Mouse (Mus musculus) MN1 (cell line): ENCODE results near the gene Rnf180.

Experiments
- DNase-seq: peaks from one replicate; pipeline ENCODE4 v3.0.0-alpha.2; 2016; ENCODE audit warnings: low spot score

Rnf180 gene

DNA sequence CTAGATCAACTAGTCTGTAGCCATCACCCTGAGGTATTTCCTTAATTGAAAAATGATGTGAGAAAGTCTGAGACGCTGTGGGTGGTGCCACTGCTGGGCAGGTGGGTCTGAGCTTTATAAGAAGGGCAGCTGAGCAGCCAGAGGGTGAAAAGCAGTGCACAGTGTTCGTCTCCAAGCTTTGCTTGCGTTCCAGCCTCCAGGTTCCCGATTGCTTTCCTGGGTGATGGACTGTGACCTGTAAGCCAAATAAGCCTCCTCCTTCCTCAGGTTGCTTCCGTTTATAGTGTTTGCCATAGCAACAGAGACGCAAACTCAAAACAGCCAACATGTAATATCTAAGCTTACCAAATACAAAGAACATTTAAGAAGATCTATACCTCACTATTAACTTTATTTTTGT is 162.2 kb downstream of the Rnf180 start:
- DNase-seq, result no peak

DNA sequence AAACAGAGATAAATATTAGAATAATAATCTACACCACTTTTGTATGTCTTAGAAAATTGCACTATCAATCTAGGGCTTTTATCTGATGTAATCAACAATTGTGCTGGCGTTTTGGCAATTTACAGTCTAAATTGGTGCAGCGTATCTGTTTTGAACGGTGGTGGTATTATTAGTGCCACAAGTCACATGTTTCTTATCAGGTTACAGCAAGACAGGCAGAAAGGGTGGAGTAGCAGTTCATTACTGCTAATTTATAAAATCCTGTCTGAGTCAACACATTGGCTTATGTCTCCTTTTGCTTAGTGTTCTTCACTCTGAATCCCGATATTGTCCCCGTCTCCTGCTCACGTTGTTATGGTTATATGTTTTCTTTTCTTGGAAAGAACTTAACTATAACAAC is 164.5 kb downstream of the Rnf180 start:
- no peak for DNase-seq

DNA sequence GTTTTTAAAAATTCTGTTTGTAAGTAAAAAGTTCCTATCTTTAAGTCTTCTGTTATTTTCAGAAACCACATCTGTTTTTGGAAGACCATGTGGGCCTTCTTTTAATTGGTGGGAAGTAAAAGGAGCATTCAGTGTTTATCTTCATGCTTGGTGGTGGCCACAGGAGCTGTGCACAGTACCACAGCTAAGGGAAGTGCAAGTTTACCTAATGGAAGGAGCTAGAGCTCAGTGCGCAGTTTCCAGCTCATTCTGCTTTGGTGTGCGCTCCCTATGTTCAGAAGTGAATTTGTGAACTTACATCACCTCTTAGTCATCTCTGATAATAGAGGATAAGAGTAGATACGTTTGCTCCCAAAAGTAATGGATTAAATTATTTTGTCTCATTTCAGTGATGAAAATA is 172.5 kb downstream of the Rnf180 start:
- DNase-seq, result no peak

DNA sequence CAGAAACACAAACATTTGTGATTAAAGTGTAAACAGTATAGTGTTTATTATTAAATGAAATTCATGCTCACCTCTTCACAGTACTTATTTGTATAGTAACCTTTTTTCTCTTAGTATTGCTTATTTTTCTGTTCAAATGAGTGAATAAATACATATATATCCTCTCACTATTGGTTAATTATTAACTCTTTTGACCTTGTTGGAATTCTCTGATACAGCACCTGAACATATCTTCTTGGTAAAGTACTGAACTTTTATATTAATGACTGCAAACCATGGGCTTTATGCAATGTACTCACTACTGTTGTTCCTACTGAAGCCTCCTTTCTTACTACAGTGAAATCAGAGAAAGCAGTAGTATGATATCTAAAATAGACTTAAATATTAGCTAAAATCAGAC is 173.0 kb downstream of the Rnf180 start:
- DNase-seq, result no peak

DNA sequence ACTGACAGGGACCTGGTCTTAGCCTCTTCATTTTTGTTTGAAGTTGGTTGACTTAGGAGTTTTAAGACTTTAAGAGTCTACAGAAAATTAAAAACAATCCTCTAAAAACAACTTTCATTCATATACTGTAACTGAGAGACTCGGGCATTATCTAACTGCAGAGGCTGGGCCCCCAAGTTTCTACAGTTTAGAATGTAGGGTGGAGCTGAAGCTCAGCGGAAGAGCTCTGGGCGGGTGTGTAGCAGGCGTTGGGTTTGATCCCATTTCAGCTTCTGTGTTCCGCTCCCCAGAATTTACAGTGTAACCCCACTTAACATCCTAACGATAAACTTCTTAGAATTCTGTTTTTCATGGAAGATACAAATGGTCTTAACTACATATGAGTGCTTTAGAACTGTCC is 183.0 kb downstream of the Rnf180 start:
- DNase-seq, result no peak

DNA sequence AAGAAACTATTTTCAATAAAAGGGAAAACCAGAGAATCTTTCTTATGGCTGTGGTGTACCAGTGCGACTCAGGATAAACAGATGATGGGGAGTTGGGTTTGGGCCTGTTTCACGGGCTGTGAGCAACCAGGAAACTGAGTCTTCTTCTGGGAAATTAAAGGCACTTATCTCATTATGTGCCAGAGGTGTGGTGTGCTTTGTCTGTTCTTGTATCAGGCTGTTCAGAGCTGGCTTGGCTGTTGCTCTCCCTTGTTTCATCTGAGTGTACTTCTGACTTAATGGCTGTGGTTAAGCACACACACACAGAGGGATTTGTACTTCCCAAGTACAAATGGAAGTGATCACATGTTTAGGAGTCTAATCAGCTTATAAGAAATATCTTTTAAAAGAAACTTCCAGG is 190.2 kb downstream of the Rnf180 start:
- no peak for DNase-seq

DNA sequence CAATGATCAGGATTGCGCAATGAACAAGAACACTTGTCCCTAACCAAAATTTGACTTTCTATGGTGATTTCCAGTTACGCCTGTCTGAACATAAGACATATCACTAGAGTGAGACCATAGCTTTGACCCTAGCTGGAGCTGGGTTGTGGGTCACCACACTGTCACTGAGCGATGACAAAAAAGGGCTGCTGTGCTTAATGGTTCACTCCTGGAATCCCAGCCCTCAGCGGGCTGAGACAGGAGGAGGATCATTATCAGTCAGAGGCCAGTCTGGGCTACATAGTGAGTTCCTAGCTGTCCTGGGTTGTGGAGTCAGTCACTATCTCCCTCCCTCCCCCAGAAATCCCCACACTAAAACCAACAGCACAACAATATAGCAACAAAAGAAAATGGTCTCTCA is 193.9 kb downstream of the Rnf180 start:
- DNase-seq, result no peak

DNA sequence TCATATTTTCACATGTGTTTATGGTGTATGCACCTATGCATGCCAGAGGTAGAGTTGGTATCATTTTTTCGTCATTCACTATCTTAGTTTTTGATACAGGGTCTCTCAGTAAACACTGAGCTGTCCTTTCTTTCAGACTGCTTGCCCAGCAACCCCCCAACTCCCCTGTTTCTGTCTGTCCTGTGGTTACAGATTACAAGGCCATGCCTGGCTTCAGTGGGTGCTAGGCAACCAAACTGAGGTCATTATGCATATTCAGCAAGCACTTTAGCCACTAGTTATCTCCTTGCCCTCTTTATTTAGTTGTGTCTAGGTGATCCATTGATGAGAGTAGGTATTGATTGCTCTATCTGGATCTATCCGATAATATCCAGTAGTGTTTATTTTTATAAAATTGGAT is 198.3 kb downstream of the Rnf180 start:
- no peak for DNase-seq

DNA sequence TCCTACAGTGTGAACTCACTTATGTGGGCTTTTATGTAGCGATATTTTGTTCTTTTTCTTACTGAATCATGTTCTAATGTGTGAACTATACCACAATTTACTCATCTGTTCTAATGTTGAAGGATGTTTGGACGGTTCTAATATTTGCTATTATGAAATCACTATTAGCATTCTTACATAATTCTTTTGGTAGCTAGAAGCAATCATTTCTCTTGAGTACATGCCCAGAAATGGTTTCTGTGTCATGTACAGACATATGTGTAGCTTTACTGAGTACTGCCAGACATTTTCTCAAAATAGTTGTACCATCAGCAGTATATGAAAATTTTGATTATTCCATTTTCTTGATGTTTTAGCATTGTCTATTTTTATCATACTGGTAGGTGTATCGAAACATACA is 205.3 kb downstream of the Rnf180 start:
- no peak for DNase-seq

DNA sequence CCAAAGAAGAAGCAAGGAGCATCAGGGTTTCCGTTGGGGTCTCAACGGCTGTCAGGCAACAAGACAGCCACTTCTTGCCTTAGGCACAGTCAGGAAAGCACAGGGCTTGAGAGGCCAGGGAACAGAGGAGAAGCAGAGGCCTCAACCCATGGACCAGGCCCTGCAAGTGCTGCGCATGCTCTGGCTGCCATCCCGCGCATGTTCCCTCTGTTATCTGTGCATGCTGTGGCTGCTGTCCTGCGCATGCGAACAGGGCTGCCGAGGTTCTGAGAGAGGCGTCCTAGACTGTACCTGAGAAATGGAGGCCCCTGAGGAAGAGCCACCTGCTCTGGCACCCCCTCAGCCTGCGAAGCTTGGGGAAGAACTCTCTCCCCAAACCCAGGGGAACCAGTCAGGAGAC is 212.8 kb downstream of the Rnf180 start, which contains the start of gene 4933425L06Rik:
Gene 4933425L06Rik (plus strand): TSS at position 261 of the 400 bp plus-strand sequence.
- DNase-seq, result no peak
